Mouse (Mus musculus): ENCODE results near the gene Zpbp2.

GRCm38 (mm10) chr11:98603953-98604352 lies 53.1 kb downstream of the Zpbp2 start:
- TF ChIP-seq CTCF (IDR thresholded peaks at IDR 0.05; ENCODE audit: insufficient read depth, low read length) (no peak), POLR2A (IDR thresholded peaks at IDR 0.05; ENCODE audit: borderline replicate concordance, extremely low read depth, low read depth, low read length) (no peak)

All from lung, adult 2 months (tissue).